Mouse (Mus musculus): ENCODE data around the gene Pptc7. TPM values are rescaled to one million over a fixed set of nuclear protein-coding genes. Genes with fewer than 3 reads are reported as not detected.
A peak's percentile ranks its signal among the peaks of the same experiment; 100 is the strongest.

Pptc7 gene
- polyA plus RNA-seq, 1 experiment = 13.5 TPM

DNA sequence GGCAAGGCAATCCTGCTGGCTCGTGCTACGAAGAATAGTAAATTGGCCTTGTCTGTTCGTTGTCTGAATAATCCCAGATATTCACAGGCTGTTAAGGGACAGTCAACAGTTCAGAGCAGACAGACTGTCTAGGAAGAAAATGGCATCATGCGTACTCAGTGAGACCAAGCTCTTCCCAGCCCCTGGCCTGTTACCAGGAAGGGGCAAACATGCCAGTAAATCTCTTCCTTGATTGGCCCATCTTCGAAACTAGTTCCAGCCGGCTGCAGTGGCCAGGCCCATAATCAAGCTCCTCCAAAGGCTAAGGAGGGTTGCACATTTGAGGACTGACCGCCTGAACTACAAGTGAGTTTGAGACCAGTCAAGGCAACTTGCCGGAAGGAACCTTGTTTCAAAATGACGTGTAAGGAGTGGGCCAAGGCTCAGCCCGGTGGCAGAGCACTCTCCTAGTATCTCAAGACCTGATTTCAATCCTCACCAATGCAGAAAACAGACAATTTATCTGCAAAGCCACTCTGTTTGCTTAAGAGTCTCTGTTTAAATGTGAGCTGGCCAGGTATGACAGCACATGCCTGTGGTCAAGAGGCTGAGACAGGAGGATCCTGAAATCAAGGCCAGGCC, 37.5 kb upstream of the Pptc7 start:
- no peak overlapping the region for H3K4me3 ChIP-seq (ENCODE audit: insufficient read depth, low read length)
- no peak for TF ChIP-seq CTCF (IDR thresholded peaks at IDR 0.05; ENCODE audit: low read depth, low read length)
- TF ChIP-seq POLR2A (IDR thresholded peaks at IDR 0.05; ENCODE audit: borderline replicate concordance, low read depth, low read length) = no peak
- H3K4me1 ChIP-seq (ENCODE audit: control insufficient read depth, insufficient read depth, low read length) = peaks cover 31% of the 10 kb centered on the region
- no peak overlapping the region for H3K27ac ChIP-seq (ENCODE audit: insufficient read depth, low read depth, low read length)

DNA sequence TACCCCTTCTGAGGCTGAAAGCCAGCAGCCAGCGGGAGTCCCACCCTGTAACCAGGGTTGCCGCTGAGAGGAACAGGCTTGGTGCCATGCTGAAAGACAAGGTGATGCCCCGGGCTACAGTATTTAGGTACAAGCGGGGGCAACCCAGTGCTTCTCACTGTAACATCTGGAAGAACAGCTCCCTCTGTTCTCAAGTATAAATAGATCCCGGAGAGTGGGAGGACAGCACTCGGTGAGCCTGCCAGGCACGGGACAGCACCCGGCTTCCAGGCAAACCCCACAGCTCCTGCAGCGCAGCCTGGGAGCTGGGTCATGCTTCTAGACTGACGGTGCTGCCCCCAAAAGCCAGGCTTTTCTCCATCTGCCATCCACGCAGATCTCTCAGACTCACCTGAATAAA, 36.6 kb upstream of the Pptc7 start:
- no peak for TF ChIP-seq CTCF (IDR thresholded peaks at IDR 0.05; ENCODE audit: low read depth, low read length)
- no peak for TF ChIP-seq POLR2A (IDR thresholded peaks at IDR 0.05; ENCODE audit: borderline replicate concordance, low read depth, low read length)
- H3K4me1 ChIP-seq (ENCODE audit: control insufficient read depth, insufficient read depth, low read length) = peaks cover 22% of the 10 kb centered on the region
- H3K27ac ChIP-seq (ENCODE audit: insufficient read depth, low read depth, low read length) = no peak overlapping the region
- no peak overlapping the region for H3K4me3 ChIP-seq (ENCODE audit: insufficient read depth, low read length)

DNA sequence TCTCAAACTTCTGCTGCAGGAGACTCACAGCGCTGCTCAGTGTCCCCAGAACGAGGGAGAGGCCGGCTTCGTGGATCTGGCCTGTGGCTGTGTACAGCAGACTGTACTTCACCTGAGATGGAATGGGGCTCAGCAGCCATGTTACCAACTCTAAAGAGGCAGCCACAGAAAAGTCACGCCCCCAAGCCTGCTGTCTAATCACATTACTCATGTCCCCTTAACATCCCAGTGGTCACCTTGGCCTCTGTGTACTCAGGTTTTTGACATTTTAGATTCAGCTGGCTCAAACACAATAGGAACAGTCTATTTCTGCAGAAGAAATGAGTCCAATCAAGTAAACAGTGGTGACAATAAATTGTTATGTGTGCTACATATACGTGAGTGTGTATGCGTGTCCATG, 36.2 kb upstream of the Pptc7 start:
- Histone ChIP-seq H3K27ac (ENCODE audit: insufficient read depth, low read depth, low read length) (no peak overlapping the region), H3K4me1 (ENCODE audit: control insufficient read depth, insufficient read depth, low read length) (peaks cover 18% of the 10 kb centered on the region), H3K4me3 (ENCODE audit: insufficient read depth, low read length) (no peak overlapping the region)
- TF ChIP-seq POLR2A (IDR thresholded peaks at IDR 0.05; ENCODE audit: borderline replicate concordance, low read depth, low read length) (no peak), CTCF (IDR thresholded peaks at IDR 0.05; ENCODE audit: low read depth, low read length) (no peak)

DNA sequence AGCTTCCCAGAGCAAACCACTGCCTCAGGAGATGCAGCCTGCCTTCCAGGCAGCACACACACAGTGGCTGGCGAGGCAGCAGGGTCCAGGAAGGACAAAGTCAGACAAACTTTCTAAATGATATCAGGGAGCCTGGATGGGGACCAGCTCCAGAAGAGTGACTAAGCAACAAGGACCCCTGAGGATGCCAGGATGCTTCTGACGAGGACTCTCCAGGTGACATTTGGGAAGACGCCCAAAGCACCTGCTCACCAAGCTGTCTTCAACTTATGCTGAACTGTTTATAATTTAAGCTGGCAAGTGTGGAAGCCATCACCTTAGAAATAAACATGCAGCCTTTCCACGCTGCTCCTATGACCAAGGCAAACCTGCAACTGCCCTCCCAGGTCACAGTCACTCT, 34.9 kb upstream of the Pptc7 start:
- no peak overlapping the region for H3K4me3 ChIP-seq (ENCODE audit: insufficient read depth, low read length)
- peaks cover 8% of the 10 kb centered on the region for H3K4me1 ChIP-seq (ENCODE audit: control insufficient read depth, insufficient read depth, low read length)
- TF ChIP-seq POLR2A (IDR thresholded peaks at IDR 0.05; ENCODE audit: borderline replicate concordance, low read depth, low read length) = no peak
- H3K27ac ChIP-seq (ENCODE audit: insufficient read depth, low read depth, low read length) = no peak overlapping the region

DNA sequence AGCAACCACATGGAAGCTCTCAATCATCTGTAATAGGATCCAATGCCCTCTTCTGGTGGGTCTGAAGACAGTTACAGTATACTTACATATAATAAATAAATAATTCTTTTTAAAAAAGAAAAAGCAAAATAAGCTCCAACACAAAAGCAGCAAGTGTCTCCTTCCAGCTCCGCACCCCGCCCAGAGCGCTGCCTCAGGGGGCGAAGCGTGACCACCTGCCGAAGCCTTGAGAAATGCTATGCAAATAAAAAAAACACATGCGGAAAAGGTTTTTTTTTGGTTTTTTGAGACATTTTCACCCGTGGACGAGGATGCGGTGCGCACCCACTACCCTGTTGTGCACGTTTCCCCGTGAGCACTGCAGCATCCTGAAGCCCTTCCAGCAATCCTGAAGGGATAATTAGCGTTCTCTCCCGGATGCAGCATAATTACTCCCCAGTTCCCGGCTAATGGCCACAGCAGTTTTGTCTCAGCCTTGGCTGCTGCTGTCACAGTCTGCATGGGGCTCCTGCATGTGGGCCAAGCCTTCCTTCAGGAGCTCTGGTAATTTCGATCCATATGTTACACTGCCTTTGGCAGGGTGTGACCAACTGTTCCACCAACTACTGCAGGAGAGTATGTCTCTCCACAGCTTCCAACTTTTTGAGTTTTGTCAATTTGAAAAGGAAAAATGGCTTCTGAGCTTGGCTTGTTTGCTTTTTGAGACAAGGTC, 32.1 kb upstream of the Pptc7 start:
- no peak overlapping the region for H3K27ac ChIP-seq (ENCODE audit: insufficient read depth, low read depth, low read length)
- H3K4me1 ChIP-seq (ENCODE audit: control insufficient read depth, insufficient read depth, low read length) = no peaks in the 10 kb centered on the region
- no peak overlapping the region for H3K4me3 ChIP-seq (ENCODE audit: insufficient read depth, low read length)
- TF ChIP-seq CTCF (IDR thresholded peaks at IDR 0.05; ENCODE audit: low read depth, low read length) = no peak
- no peak for TF ChIP-seq POLR2A (IDR thresholded peaks at IDR 0.05; ENCODE audit: borderline replicate concordance, low read depth, low read length)

DNA sequence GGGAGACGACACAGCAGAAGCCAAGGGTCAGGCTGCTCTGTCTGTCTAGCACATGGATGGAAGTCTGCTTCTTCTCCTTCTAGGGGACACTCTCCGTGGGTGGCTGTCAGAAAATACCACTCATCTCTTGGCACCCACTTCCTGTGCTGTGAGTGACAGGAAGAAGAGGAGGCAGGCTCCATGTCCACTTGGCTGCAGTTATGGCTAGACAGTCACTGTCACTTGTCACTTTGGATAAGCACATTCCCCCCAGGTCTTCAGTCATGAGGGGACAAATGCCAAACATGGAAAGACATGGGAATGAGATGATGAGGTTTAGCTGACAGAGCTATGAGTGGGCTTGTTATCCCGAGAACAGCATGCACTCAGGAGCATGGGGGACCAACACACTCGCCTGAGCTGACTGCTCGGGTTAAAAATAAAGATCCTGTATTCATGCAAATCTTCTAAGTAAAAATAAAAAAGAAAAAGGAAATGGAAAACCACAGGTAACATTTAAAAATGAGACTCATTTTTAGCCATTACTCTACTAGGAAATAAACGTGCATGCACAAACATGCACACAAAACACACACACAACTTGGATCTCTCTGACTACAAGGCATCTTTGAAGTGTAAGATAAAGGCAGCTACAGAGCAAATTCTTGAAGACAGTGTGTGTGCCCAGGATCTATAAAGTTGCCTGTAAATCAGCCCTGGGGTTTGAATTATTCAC, 26.0 kb upstream of the Pptc7 start:
- TF ChIP-seq CTCF (IDR thresholded peaks at IDR 0.05; ENCODE audit: low read depth, low read length) (no peak), POLR2A (IDR thresholded peaks at IDR 0.05; ENCODE audit: borderline replicate concordance, low read depth, low read length) (no peak)
- H3K4me3 ChIP-seq (ENCODE audit: insufficient read depth, low read length) = no peak overlapping the region
- no peak overlapping the region for H3K27ac ChIP-seq (ENCODE audit: insufficient read depth, low read depth, low read length)
- H3K4me1 ChIP-seq (ENCODE audit: control insufficient read depth, insufficient read depth, low read length) = peaks cover 7% of the 10 kb centered on the region

DNA sequence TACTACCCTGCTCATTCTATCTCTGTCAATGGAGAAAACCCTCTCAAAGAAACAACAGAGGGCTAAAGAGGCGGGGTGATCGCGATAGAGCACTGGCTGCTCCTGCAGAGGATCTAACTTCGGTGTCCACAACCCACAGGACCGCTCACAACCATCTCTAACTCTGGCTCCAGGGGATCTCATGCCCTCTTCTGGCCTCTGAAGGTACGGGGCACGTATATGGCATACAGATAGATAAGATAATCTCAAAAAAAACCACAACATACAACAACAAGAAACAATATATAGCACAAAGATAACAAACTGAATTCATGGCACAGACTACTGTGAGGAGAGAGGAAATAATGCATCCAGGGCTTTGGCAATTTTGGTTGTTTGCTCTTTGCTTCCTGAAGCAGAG, 22.1 kb upstream of the Pptc7 start:
- H3K4me1 ChIP-seq (ENCODE audit: control insufficient read depth, insufficient read depth, low read length) = peaks cover 13% of the 10 kb centered on the region
- no peak for TF ChIP-seq POLR2A (IDR thresholded peaks at IDR 0.05; ENCODE audit: borderline replicate concordance, low read depth, low read length)
- no peak for TF ChIP-seq CTCF (IDR thresholded peaks at IDR 0.05; ENCODE audit: low read depth, low read length)
- no peak overlapping the region for H3K4me3 ChIP-seq (ENCODE audit: insufficient read depth, low read length)
- H3K27ac ChIP-seq (ENCODE audit: insufficient read depth, low read depth, low read length) = no peak overlapping the region

DNA sequence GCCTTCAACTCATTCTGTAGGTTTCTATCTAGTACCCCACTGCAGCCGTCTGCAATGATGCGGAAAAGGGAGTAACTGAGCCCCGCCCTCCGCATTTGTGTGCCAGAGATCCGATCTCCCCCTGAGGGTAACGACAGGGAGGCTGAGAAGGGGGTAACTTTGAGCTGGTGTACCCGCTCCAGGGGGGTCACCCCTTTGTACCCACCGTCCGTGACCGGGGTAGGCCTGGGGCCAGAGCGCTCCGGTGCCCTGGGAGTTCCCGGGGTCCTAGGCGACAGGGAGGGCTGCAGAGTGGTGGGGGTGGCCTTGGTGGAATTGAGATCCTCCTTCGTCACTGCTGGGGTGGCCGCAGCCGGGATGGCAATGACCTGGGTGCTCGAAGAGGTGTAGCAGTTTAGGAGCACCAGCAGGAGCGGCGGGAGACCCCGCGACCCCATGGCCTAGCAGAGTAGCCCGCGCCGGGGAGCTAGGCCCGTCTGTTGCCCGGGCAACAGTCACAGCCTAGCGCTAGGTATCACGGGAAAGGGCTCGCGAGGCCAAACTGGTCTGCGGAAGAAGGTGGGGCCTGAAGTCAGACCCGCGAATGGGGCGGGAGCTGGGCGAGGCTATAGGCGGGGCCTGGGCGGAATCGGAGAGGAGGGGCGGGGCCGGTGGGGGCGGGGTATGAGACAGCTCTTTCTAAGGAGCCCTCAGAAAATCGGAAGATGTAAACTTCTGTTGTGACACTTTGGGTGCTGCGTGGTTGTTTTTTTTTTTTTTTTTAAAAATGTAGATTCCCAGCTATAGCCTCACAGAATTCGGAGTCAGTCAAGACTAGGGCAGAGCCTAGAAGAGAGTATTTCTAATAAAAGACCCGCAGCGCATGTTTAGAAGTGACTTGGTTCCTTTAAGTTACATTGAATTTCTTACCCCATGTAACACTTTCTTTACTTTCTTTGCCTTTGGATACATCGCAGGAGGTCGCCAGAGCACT, 19.9 kb upstream of the Pptc7 start, which contains the start of gene Tctn1:
TSS of gene Tctn1 (minus strand) at position 528 of the 973 bp plus-strand sequence.
- TF ChIP-seq CTCF (IDR thresholded peaks at IDR 0.05; ENCODE audit: low read depth, low read length) (no peak), POLR2A (IDR thresholded peaks at IDR 0.05; ENCODE audit: borderline replicate concordance, low read depth, low read length) (no peak)
- Histone ChIP-seq H3K27ac (ENCODE audit: insufficient read depth, low read depth, low read length) (peak within 1 kb of the TSS; percentile 30; the same call in 1 of the 2 replicates), H3K4me1 (ENCODE audit: control insufficient read depth, insufficient read depth, low read length) (peaks cover 8% of the 10 kb centered on the region), H3K4me3 (ENCODE audit: insufficient read depth, low read length) (peak within 1 kb of the TSS; percentile 98)

DNA sequence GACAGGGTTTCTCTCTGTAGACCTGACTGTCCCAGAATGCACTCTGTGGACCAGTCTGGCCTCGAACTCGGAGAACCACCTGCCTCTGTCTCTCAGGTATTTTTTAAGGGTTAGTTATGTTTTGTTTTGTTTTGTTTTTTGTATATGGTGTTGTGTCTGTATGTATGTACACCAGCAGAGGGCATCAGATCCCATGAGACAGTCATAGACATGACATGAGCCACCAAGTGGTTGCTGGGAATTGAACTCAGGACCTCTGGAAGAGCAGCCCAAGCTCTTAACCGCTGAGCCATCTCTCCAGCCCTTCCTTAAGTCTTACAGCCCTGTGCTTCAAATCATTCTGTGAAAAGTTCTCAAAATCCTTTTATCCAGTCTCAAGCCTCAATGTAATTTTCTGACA, 19.0 kb upstream of the Pptc7 start:
- Histone ChIP-seq H3K4me1 (ENCODE audit: control insufficient read depth, insufficient read depth, low read length) (peaks cover 10% of the 10 kb centered on the region), H3K4me3 (ENCODE audit: insufficient read depth, low read length) (no peak overlapping the region), H3K27ac (ENCODE audit: insufficient read depth, low read depth, low read length) (no peak overlapping the region)
- TF ChIP-seq POLR2A (IDR thresholded peaks at IDR 0.05; ENCODE audit: borderline replicate concordance, low read depth, low read length) = no peak
- no peak for TF ChIP-seq CTCF (IDR thresholded peaks at IDR 0.05; ENCODE audit: low read depth, low read length)

All from bone marrow macrophage, adult 2 months (primary cell).